Mouse (Mus musculus) testis, adult 2 months (tissue): ENCODE results near the gene Tmem186.

Experiments used
- CTCF ChIP-seq: fragments of 200-500 bp; IDR thresholded peaks from 2 replicates; pipeline ENCODE4 v1.5.1; 2012; ENCODE audit warnings: low read depth, mild to moderate bottlenecking, inconsistent platforms, low read length, moderate library complexity; ENCODE audit not compliant: control insufficient read depth, insufficient read depth, insufficient replicate concordance
- POLR2A ChIP-seq: fragments of 200-500 bp; IDR thresholded peaks from 2 replicates; pipeline ENCODE4 v1.6.1; 2012; ENCODE audit warnings: low read depth, mild to moderate bottlenecking, inconsistent platforms, low read length, moderate library complexity; ENCODE audit not compliant: control insufficient read depth

DNA sequence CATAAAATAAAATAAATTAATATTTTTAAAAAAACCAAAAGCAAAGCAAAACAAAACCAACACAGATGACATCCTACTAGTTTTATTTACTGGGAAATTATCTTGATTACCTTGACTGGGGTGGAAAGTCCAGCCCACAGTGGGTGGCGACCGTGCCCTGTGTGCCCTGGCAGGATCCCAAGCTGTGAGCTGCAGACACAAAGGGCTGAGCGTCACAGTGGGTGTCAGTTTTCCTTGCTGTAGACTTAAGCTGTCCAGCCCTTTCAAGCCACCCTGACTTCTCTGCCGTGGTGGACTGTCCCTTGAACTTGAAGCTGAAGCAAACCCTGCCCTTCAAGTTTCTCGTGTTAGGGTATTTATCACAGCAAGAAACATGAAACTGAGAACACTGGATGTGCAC is 40.5 kb upstream of the Tmem186 start:
- TF ChIP-seq CTCF (no peak), POLR2A (no peak)
